ENCODE assay signal across 26 mouse cellular contexts in the genomic region with DNA sequence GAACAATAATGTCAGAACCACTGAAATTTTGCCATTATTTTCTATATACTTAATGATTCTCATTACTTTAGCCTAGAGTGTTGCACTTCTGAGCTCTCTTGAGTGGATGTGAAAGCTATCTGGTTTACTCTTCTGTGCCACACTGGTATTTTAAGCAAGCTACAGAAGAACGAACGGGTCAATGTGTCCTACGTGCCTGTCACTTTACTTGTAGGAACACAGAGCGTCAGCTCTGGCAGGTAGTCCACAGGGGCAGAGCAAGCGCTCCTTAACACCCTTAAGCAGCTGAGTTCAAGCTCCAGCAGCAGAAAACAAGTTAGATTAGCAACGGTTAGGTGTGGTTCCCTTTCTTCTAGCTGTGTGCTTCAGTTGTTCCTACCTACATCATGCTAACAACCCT. TPM values are rescaled to one million over a fixed set of nuclear protein-coding genes. Genes with fewer than 3 reads are reported as not detected.
A peak's percentile ranks its signal among the peaks of the same experiment; 100 is the strongest.
DNase-seq lines count a peak whose midpoint lies in the region; ATAC-seq lines count a peak whose summit lies in the region.
"Had no signal": no experiment of that assay in that cellular context is flagged by ENCODE, and none has a peak within 500 bp of the region (broad histone marks: within the 10 kb centered on the region; RNA-seq: fewer than 3 reads in every experiment).

No protein-coding gene starts in this region.

- peak overlapping the region; percentile 82 for H3K27ac ChIP-seq in heart, embryonic 16.5 days (ENCODE audit: low read length)
- no peak overlapping the region for H3K27ac ChIP-seq in heart, embryonic 10.5 days
- H3K27ac ChIP-seq: forebrain, embryonic 10.5 days; forebrain, embryonic 13.5 days; hindbrain, embryonic 10.5 days; hindbrain, embryonic 13.5 days; intestine, embryonic 15.5 days; kidney, embryonic 15.5 days had no signal

- no peak overlapping the region for H3K4me3 ChIP-seq in heart, embryonic 16.5 days (ENCODE audit: low read length)
- no peak overlapping the region for H3K4me3 ChIP-seq in heart, embryonic 10.5 days
- H3K4me3 ChIP-seq: forebrain, embryonic 10.5 days; forebrain, embryonic 13.5 days; hindbrain, embryonic 10.5 days; hindbrain, embryonic 13.5 days; intestine, embryonic 15.5 days; kidney, embryonic 15.5 days had no signal

- H3K4me1 ChIP-seq in heart, embryonic 16.5 days (ENCODE audit: control insufficient read depth, insufficient read depth, low read length), result peaks cover 9% of the 10 kb centered on the region; the same call in 1 of the 2 replicates
- no peaks in the 10 kb centered on the region for H3K4me1 ChIP-seq in heart, embryonic 10.5 days
- H3K4me1 ChIP-seq: forebrain, embryonic 10.5 days; forebrain, embryonic 13.5 days; hindbrain, embryonic 10.5 days; hindbrain, embryonic 13.5 days; intestine, embryonic 15.5 days; kidney, embryonic 15.5 days had no signal

- H3K9ac ChIP-seq in heart, embryonic 16.5 days (ENCODE audit: low read length), result no peak overlapping the region
- H3K9ac ChIP-seq: forebrain, embryonic 13.5 days; hindbrain, embryonic 13.5 days; intestine, embryonic 15.5 days; kidney, embryonic 15.5 days had no signal

- H3K4me2 ChIP-seq in heart, embryonic 16.5 days (ENCODE audit: low read depth, low read length), result no peak overlapping the region
- H3K4me2 ChIP-seq: forebrain, embryonic 13.5 days; hindbrain, embryonic 13.5 days; intestine, embryonic 15.5 days; kidney, embryonic 15.5 days had no signal

- DNase-seq in heart, adult 11 months, result peak; percentile 92
- DNase-seq in heart, postnatal 4 days, result no peak
- DNase-seq in heart, adult 9 months (ENCODE audit: low spot score in 2 of 2), result peak; percentile 12 to 27
- no peak for DNase-seq in heart, adult 8-10 months (ENCODE audit: low spot score)
- no peak for DNase-seq in heart, embryonic 10.5 days (ENCODE audit: low spot score)
- DNase-seq: adrenal gland, postnatal 10 days; adrenal gland, postnatal 36 days; B cell, adult 2 months; cerebellum, adult 18-20 months; cerebellum, adult 9-10 months; cerebellum, postnatal 14 days; gastrocnemius, postnatal 14 days; kidney, adult 11 months; kidney, adult 8-10 months had no signal

- H3K36me3 ChIP-seq in heart, embryonic 16.5 days (ENCODE audit: control insufficient read depth, insufficient read depth), result peaks cover 19% of the 10 kb centered on the region; the same call in 1 of the 2 replicates
- peaks cover 46% of the 10 kb centered on the region for H3K36me3 ChIP-seq in heart, embryonic 10.5 days

- H3K9me3 ChIP-seq in heart, embryonic 16.5 days (replicated peaks; ENCODE audit: control insufficient read depth, low read length), result no peaks in the 10 kb centered on the region
- H3K9me3 ChIP-seq in heart, embryonic 10.5 days, result no peaks in the 10 kb centered on the region
- H3K9me3 ChIP-seq: forebrain, embryonic 10.5 days; forebrain, embryonic 13.5 days; G1E; hindbrain, embryonic 10.5 days; hindbrain, embryonic 13.5 days; intestine, embryonic 15.5 days; kidney, embryonic 15.5 days had no signal

- ATAC-seq in heart, embryonic 16.5 days (replicated peaks; ENCODE audit: extremely low read depth, insufficient read depth, low FRiP score), result peak; percentile 94
- ATAC-seq: forebrain, embryonic 13.5 days; forebrain, embryonic 16.5 days; hindbrain, embryonic 16.5 days; intestine, embryonic 15.5 days; Patski had no signal

- H3K27me3 ChIP-seq in heart, embryonic 16.5 days (ENCODE audit: control insufficient read depth, insufficient read depth, low read length), result no peaks in the 10 kb centered on the region
- no peaks in the 10 kb centered on the region for H3K27me3 ChIP-seq in heart, embryonic 10.5 days (ENCODE audit: insufficient read depth, poor library complexity, severe bottlenecking)
- H3K27me3 ChIP-seq: CH12.LX; forebrain, embryonic 13.5 days; hindbrain, embryonic 13.5 days; intestine, embryonic 15.5 days; kidney, embryonic 15.5 days; Patski had no signal

- WGBS in heart, embryonic 16.5 days, result 56% methylated on average over 6 of the region's 6 CpGs
- 51% methylated on average over 6 of the region's 6 CpGs for whole genome bisulfite sequencing in heart, embryonic 10.5 days

RNA-seq across cellular contexts. Expression of gene Larp7, which starts 14.0 kb away (rescaled TPM):
- 10 to 100 TPM; 45.7 to 47.6 TPM for total RNA-seq in heart, postnatal 4 days (2021)
- total RNA-seq in heart, adult 8-10 months (2022), result 10 to 100 TPM; 19.6 to 24.9 (median 22.9) TPM
- polyA plus RNA-seq in heart, embryonic 16.5 days (2015; fragmentation: Nextera tagmentation; extraction: Ambion mirVana), result 52.9 and 54.7 TPM in 2 replicates
- polyA plus RNA-seq in heart, embryonic 10.5 days (2016; fragmentation: Nextera tagmentation; extraction: Ambion mirVana), result 56.6 and 57.3 TPM in 2 replicates

RNA-seq across cellular contexts. Expression of gene Zgrf1, which starts 14.1 kb away (rescaled TPM):
- total RNA-seq in heart, postnatal 4 days (2021), result 1 to 10 TPM; 8.6 to 9.1 TPM
- under 1 TPM; 0.63 to 0.97 (median 0.76) TPM for total RNA-seq in heart, adult 8-10 months (2022)
- 6.9 and 7.0 TPM in 2 replicates for polyA plus RNA-seq in heart, embryonic 16.5 days (2015; fragmentation: Nextera tagmentation; extraction: Ambion mirVana)
- polyA plus RNA-seq in heart, embryonic 10.5 days (2016; fragmentation: Nextera tagmentation; extraction: Ambion mirVana), result 13.4 and 14.0 TPM in 2 replicates

RNA-seq across cellular contexts. Expression of gene Ank2, which starts 40.0 kb away (rescaled TPM):
- total RNA-seq in heart, postnatal 4 days (2021), result 100 to 1,000 TPM; 223 to 230 TPM
- total RNA-seq in heart, adult 8-10 months (2022), result 100 to 1,000 TPM; 297 to 377 (median 334) TPM
- polyA plus RNA-seq in heart, embryonic 16.5 days (2015; fragmentation: Nextera tagmentation; extraction: Ambion mirVana), result 38.9 and 44.4 TPM in 2 replicates
- polyA plus RNA-seq in heart, embryonic 10.5 days (2016; fragmentation: Nextera tagmentation; extraction: Ambion mirVana), result 25.8 and 36.2 TPM in 2 replicates

Comparison
In these comparisons a context has a peak if more than half of its experiments do, and no peak if none do; other contexts are left out.
1. DNase-seq: peak in heart, adult 11 months (single experiment) and heart, adult 9 months (2 of 2); none in heart, postnatal 4 days (single experiment), heart, adult 8-10 months (single experiment) and heart, embryonic 10.5 days (single experiment).
2. RNA of gene Zgrf1, which starts 14.1 kb away (total RNA-seq): 8.6 to 9.1 TPM in heart, postnatal 4 days; 0.63 to 0.97 TPM in heart, adult 8-10 months; every median in the first group is over 4 times any median in the second.